Mouse (Mus musculus) hindbrain, embryonic 12.5 days (tissue): Measurements from ENCODE around the gene Zfand4. TPM values are rescaled to one million over a fixed set of nuclear protein-coding genes. Genes with fewer than 3 reads are reported as not detected.

Source experiments
- ATAC-seq: fragments of 200-750 bp; cut with Nextera tagmentation; 2 replicates; pipeline ENCODE4 v1.8.0; 2017; ENCODE audit warnings: moderate TSS enrichment; ENCODE audit not compliant: low FRiP score
- H3K27ac ChIP-seq: fragments of 300-500 bp; sonication (generic); 2 replicates; pipeline ENCODE4 v1.5.1; 2016; ENCODE audit warnings: mild to moderate bottlenecking
- H3K27me3 ChIP-seq: fragments of 300-500 bp; sonication (generic); 2 replicates; pipeline ENCODE4 v1.6.1; 2016; ENCODE audit warnings: mild to moderate bottlenecking
- H3K36me3 ChIP-seq: fragments of 300-500 bp; sonication (generic); 2 replicates; pipeline ENCODE4 v1.6.1; 2016; ENCODE audit warnings: mild to moderate bottlenecking
- H3K4me1 ChIP-seq: fragments of 300-500 bp; sonication (generic); 2 replicates; pipeline ENCODE4 v1.6.1; 2016
- H3K4me2 ChIP-seq: fragments of 300-500 bp; sonication (generic); replicated peaks from 2 replicates; pipeline ENCODE4 v1.6.1; 2016; ENCODE audit warnings: mild to moderate bottlenecking
- H3K4me3 ChIP-seq: fragments of 300-500 bp; sonication (generic); 2 replicates; pipeline ENCODE4 v1.5.1; 2016; ENCODE audit warnings: mild to moderate bottlenecking
- H3K9ac ChIP-seq: fragments of 300-500 bp; sonication (generic); 2 replicates; pipeline ENCODE4 v1.6.1; 2016; ENCODE audit warnings: mild to moderate bottlenecking, moderate library complexity
- H3K9me3 ChIP-seq: fragments of 300-500 bp; sonication (generic); replicated peaks from 2 replicates; pipeline ENCODE4 v1.6.1; 2016; ENCODE audit warnings: mild to moderate bottlenecking
- WGBS: fragments of 180-500 bp; shearing (Covaris S2); methylation state at CpG from one replicate; pipeline ENCODE4 v1.1.7; 2016; 5-methylcytosine and 5-hydroxymethylcytosine counted together
- polyA plus RNA-seq: library from polyadenylated mRNA; unstranded; fragments of >200 nt; fragmentation: Nextera tagmentation; extraction: Ambion mirVana; gene quantifications from 2 replicates; pipeline ENCODE4 v1.2.1, GENCODE M21; 2016

Zfand4 gene
- polyA plus RNA-seq, 1 experiment from 2014 or later: 8.9 TPM

GRCm38 (mm10) chr6:116356948-116357325 lies 92.9 kb downstream of the Zfand4 start:
- no peaks in the 10 kb centered on the region for H3K9me3 ChIP-seq
- H3K27ac ChIP-seq: no peak overlapping the region
- WGBS: 79% methylated on average over 4 of the region's 4 CpGs
- H3K9ac ChIP-seq: no peak overlapping the region
- H3K27me3 ChIP-seq: no peaks in the 10 kb centered on the region
- H3K36me3 ChIP-seq: no peaks in the 10 kb centered on the region
- ATAC-seq: no peak
- peaks cover 3% of the 10 kb centered on the region; the same call in 1 of the 2 replicates for H3K4me1 ChIP-seq
- H3K4me2 ChIP-seq: no peak overlapping the region
- H3K4me3 ChIP-seq: no peak overlapping the region

GRCm38 (mm10) chr6:116358056-116358455 lies 94.0 kb downstream of the Zfand4 start:
- Histone ChIP-seq H3K9ac (no peak overlapping the region), H3K27ac (no peak overlapping the region), H3K27me3 (no peaks in the 10 kb centered on the region), H3K9me3 (no peaks in the 10 kb centered on the region), H3K36me3 (no peaks in the 10 kb centered on the region), H3K4me3 (no peak overlapping the region), H3K4me1 (peaks cover 3% of the 10 kb centered on the region; the same call in 1 of the 2 replicates), H3K4me2 (no peak overlapping the region)
- no peak for ATAC-seq
- 76% methylated on average over 8 of the region's 8 CpGs for WGBS

GRCm38 (mm10) chr6:116359256-116359655 lies 95.2 kb downstream of the Zfand4 start:
- Histone ChIP-seq H3K4me3 (no peak overlapping the region), H3K27me3 (no peaks in the 10 kb centered on the region), H3K27ac (no peak overlapping the region), H3K4me1 (peaks cover 3% of the 10 kb centered on the region; the same call in 1 of the 2 replicates), H3K9ac (no peak overlapping the region), H3K9me3 (no peaks in the 10 kb centered on the region), H3K4me2 (no peak overlapping the region), H3K36me3 (no peaks in the 10 kb centered on the region)
- ATAC-seq: no peak
- WGBS: 85% methylated on average over 3 of the region's 3 CpGs

GRCm38 (mm10) chr6:116361463-116361862 lies 97.4 kb downstream of the Zfand4 start:
- Histone ChIP-seq H3K36me3 (no peaks in the 10 kb centered on the region), H3K27me3 (no peaks in the 10 kb centered on the region), H3K4me3 (no peak overlapping the region), H3K4me2 (no peak overlapping the region), H3K9ac (no peak overlapping the region), H3K9me3 (no peaks in the 10 kb centered on the region), H3K27ac (no peak overlapping the region), H3K4me1 (peaks cover 3% of the 10 kb centered on the region; the same call in 1 of the 2 replicates)
- 99% methylated on average over 3 of the region's 3 CpGs for WGBS
- no peak for ATAC-seq

- Histone ChIP-seq H3K4me2 (no peak overlapping the region), H3K36me3 (no peaks in the 10 kb centered on the region), H3K4me1 (peaks cover 3% of the 10 kb centered on the region; the same call in 1 of the 2 replicates), H3K4me3 (no peak overlapping the region), H3K27ac (no peak overlapping the region), H3K27me3 (no peaks in the 10 kb centered on the region), H3K9ac (no peak overlapping the region), H3K9me3 (no peaks in the 10 kb centered on the region)
- 90% methylated on average over 4 of the region's 4 CpGs for WGBS
- ATAC-seq: no peak
Observed at GRCm38 (mm10) chr6:116361993-116362392, 98.0 kb downstream of the Zfand4 start.

- Histone ChIP-seq H3K9ac (no peak overlapping the region), H3K4me1 (no peaks in the 10 kb centered on the region), H3K36me3 (no peaks in the 10 kb centered on the region), H3K27ac (no peak overlapping the region), H3K27me3 (no peaks in the 10 kb centered on the region), H3K4me3 (no peak overlapping the region), H3K9me3 (no peaks in the 10 kb centered on the region), H3K4me2 (no peak overlapping the region)
- WGBS: 80% methylated on average over 11 of the region's 11 CpGs
- no peak for ATAC-seq
Observed at GRCm38 (mm10) chr6:116367971-116368370, 103.9 kb downstream of the Zfand4 start.

GRCm38 (mm10) chr6:116369811-116370210 lies 105.8 kb downstream of the Zfand4 start:
- Histone ChIP-seq H3K9me3 (no peaks in the 10 kb centered on the region), H3K9ac (no peak overlapping the region), H3K4me2 (no peak overlapping the region), H3K27ac (no peak overlapping the region), H3K4me1 (no peaks in the 10 kb centered on the region), H3K36me3 (no peaks in the 10 kb centered on the region), H3K4me3 (no peak overlapping the region), H3K27me3 (no peaks in the 10 kb centered on the region)
- 92% methylated on average over 1 of the region's 1 CpGs for WGBS
- ATAC-seq: no peak

GRCm38 (mm10) chr6:116370216-116370976 lies 106.4 kb downstream of the Zfand4 start:
- H3K4me1 ChIP-seq: no peaks in the 10 kb centered on the region
- no peak overlapping the region for H3K9ac ChIP-seq
- 90% methylated on average over 6 of the region's 6 CpGs for WGBS
- H3K27ac ChIP-seq: no peak overlapping the region
- ATAC-seq: no peak
- no peaks in the 10 kb centered on the region for H3K36me3 ChIP-seq
- H3K27me3 ChIP-seq: no peaks in the 10 kb centered on the region
- H3K4me3 ChIP-seq: no peak overlapping the region
- H3K9me3 ChIP-seq: no peaks in the 10 kb centered on the region
- no peak overlapping the region for H3K4me2 ChIP-seq

- no peak overlapping the region for H3K4me3 ChIP-seq
- WGBS: 88% methylated on average over 3 of the region's 3 CpGs
- ATAC-seq: no peak
- H3K27me3 ChIP-seq: no peaks in the 10 kb centered on the region
- H3K9me3 ChIP-seq: no peaks in the 10 kb centered on the region
- H3K36me3 ChIP-seq: no peaks in the 10 kb centered on the region
- H3K9ac ChIP-seq: no peak overlapping the region
- no peaks in the 10 kb centered on the region for H3K4me1 ChIP-seq
- H3K27ac ChIP-seq: no peak overlapping the region
- H3K4me2 ChIP-seq: no peak overlapping the region
Observed at GRCm38 (mm10) chr6:116371500-116371899, 107.5 kb downstream of the Zfand4 start.

- Histone ChIP-seq H3K36me3 (0 out of 2 replicates have a peak, but pooled peaks cover 4% of the 10 kb centered on the region), H3K4me1 (no peaks in the 10 kb centered on the region), H3K9ac (no peak overlapping the region), H3K27me3 (no peaks in the 10 kb centered on the region), H3K4me2 (no peak overlapping the region), H3K27ac (no peak overlapping the region), H3K4me3 (no peak overlapping the region), H3K9me3 (no peaks in the 10 kb centered on the region)
- 93% methylated on average over 1 of the region's 1 CpGs for WGBS
- no peak for ATAC-seq
Observed at GRCm38 (mm10) chr6:116374136-116374535, 110.1 kb downstream of the Zfand4 start.

- no peak for ATAC-seq
- Histone ChIP-seq H3K36me3 (0 out of 2 replicates have a peak, but pooled peaks cover 4% of the 10 kb centered on the region), H3K4me1 (no peaks in the 10 kb centered on the region), H3K9me3 (no peaks in the 10 kb centered on the region), H3K9ac (no peak overlapping the region), H3K4me2 (no peak overlapping the region), H3K27me3 (no peaks in the 10 kb centered on the region), H3K4me3 (no peak overlapping the region), H3K27ac (no peak overlapping the region)
Observed at GRCm38 (mm10) chr6:116374618-116375017, 110.6 kb downstream of the Zfand4 start.

GRCm38 (mm10) chr6:116378892-116379291 lies 114.9 kb downstream of the Zfand4 start:
- no peaks in the 10 kb centered on the region for H3K27me3 ChIP-seq
- no peak overlapping the region for H3K9ac ChIP-seq
- H3K4me3 ChIP-seq: no peak overlapping the region
- WGBS: 93% methylated on average over 7 of the region's 7 CpGs
- H3K27ac ChIP-seq: no peak overlapping the region
- peaks cover 4% of the 10 kb centered on the region; the same call in 1 of the 2 replicates for H3K4me1 ChIP-seq
- no peak overlapping the region for H3K4me2 ChIP-seq
- no peaks in the 10 kb centered on the region for H3K9me3 ChIP-seq
- ATAC-seq: no peak
- 0 out of 2 replicates have a peak, but pooled peaks cover 4% of the 10 kb centered on the region for H3K36me3 ChIP-seq
